Mouse (Mus musculus): ENCODE measurements around the gene 4930579G24Rik. TPM values are rescaled to one million over a fixed set of nuclear protein-coding genes. Genes with fewer than 3 reads are reported as not detected.

4930579G24Rik gene
- polyA plus RNA-seq (2015; fragmentation: Illumina TruSeq; extraction: RNeasy Lipid Tissue Mini Kit (QIAGEN cat#74804); ENCODE audit: insufficient read depth, low read depth, low replicate concordance): 0.41 TPM

DNA sequence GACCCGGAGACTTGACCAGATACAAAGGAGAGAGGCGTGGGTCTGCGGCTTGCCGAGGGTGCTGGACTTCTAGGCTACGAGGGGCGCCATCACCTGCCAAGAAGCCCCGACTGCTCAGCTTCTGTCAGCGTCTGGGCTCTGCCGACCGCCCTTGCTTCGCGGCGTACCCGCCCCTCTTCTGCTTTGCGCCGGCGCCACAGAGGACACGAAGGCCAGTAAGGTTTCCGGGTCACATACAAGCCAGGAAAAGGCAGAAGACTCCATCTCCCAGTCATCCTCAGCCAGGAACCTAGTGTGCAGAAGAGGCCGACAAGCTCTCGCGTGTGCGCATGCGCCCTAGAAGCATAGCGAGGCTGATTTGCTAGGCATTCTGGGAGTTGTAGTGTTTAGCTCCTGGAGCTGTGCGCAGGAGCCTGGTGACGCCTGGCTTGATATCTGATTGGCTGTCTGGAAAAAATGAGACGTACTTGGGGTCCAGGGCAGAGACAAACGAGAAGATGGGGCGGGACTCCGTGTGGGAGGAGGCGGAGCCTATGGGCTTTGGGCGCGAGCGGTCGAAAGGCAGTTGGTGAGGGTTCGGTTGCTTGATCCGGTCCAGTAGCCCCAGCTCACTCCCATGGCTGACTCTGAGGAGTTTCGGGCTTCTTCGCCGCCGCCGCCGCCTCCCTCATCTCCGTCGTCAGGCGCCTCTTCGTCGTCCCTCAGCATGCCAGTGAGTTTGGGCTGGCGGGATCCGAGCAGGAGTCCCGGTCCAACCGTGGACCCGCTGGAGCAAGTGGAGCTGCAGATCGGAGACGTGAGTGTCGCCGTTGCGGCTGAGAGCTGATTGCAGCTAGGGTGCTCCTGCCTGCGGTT is at the start of gene 4930579G24Rik:
Gene 4930579G24Rik, plus strand, starts transcription at position 519 of the 855 bp plus-strand sequence.

DNA sequence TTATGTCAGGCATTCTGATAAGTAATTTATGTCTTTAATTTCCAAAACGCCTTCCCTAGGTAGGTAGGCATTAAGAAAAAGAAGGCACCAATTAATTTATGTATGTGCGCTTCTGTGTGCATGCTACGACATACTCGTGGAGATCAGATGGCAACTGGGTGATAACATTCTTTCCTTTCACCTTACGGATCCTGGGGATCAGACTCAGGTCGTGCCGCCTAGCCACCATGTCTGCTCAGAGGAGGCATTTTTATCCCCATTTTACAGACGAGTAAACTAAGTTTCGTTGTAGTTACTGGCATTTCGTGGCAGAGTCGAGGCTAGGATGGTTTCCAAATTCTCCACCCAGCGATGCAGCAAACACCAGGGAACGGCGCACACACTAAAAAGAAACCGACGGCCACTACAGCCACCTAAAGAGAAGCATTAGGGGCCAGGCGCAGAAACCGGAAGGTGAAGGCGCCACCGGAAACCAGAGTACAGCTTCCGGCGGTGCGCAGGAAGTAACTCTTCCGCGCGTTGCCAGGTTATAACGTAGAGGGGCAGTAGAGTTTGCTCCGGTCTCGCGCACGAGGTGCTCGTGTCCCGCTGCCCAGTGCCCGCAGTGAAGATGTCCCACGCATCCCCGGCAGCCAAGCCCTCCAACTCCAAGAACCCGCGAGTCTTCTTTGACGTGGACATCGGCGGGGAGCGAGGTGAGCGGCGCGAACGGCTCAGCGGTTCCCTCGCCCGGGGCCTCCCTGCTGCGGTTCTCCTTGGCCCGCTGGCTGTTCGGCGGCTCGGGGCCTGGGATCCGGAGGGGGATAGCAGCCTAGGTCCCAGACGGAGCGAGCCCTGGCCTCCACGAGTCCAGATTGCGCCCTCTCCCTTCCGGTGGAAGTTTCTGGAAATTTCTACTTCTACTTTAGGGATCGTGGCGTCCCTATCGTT is 37.8 kb upstream of the 4930579G24Rik start, which contains the start of gene Ppid:
Gene Ppid, plus strand, starts transcription at position 480 of the 930 bp plus-strand sequence.

DNA sequence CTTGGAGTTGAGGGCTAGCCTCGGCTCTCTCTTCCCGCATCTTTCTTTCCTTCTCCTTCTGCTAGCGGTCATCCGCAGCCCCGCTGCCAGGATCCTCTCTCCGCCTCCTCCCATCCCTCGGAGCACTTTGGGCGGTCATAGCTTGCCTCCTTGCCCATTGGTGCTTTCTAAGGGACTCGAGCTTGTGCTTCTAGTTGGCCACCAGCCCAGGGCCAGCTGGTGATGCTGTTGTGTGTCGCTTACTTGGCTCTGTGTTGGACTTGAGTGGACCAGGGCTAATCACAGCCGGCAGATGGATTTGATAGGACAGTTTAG is 494 bp downstream of the 4930579G24Rik start, which contains the start of gene Etfdh:
Gene Etfdh, minus strand, starts transcription at position 85 of the 315 bp plus-strand sequence.

Other genes starting within 250 kb of the 4930579G24Rik start
- 6.1 TPM for gene Fnip2, start 61.3 kb upstream of the 4930579G24Rik start, polyA plus RNA-seq (2015; fragmentation: Illumina TruSeq; extraction: RNeasy Lipid Tissue Mini Kit (QIAGEN cat#74804); ENCODE audit: insufficient read depth, low read depth, low replicate concordance)
- gene Ppid, start 37.7 kb upstream of the 4930579G24Rik start, polyA plus RNA-seq (2015; fragmentation: Illumina TruSeq; extraction: RNeasy Lipid Tissue Mini Kit (QIAGEN cat#74804); ENCODE audit: insufficient read depth, low read depth, low replicate concordance): 20.3 TPM
- gene Etfdh, start 421 bp downstream of the 4930579G24Rik start, polyA plus RNA-seq (2015; fragmentation: Illumina TruSeq; extraction: RNeasy Lipid Tissue Mini Kit (QIAGEN cat#74804); ENCODE audit: insufficient read depth, low read depth, low replicate concordance): 9.7 TPM
- gene Rxfp1, start 108.8 kb downstream of the 4930579G24Rik start, polyA plus RNA-seq (2015; fragmentation: Illumina TruSeq; extraction: RNeasy Lipid Tissue Mini Kit (QIAGEN cat#74804); ENCODE audit: insufficient read depth, low read depth, low replicate concordance): not detected
- gene Tmem144, start 223.7 kb downstream of the 4930579G24Rik start, polyA plus RNA-seq (2015; fragmentation: Illumina TruSeq; extraction: RNeasy Lipid Tissue Mini Kit (QIAGEN cat#74804); ENCODE audit: insufficient read depth, low read depth, low replicate concordance): not detected

All from pancreas, adult 10 weeks (tissue).